Mouse (Mus musculus) spleen, adult 18-20 months (tissue): ENCODE data around the gene Nudt2.

Source experiments
- DNase-seq, 2 experiments: peaks; one replicate each; pipeline ENCODE4 v3.0.0; 2022; ENCODE audit warnings: mixed read lengths in 2 of 2

Nudt2 gene

DNA sequence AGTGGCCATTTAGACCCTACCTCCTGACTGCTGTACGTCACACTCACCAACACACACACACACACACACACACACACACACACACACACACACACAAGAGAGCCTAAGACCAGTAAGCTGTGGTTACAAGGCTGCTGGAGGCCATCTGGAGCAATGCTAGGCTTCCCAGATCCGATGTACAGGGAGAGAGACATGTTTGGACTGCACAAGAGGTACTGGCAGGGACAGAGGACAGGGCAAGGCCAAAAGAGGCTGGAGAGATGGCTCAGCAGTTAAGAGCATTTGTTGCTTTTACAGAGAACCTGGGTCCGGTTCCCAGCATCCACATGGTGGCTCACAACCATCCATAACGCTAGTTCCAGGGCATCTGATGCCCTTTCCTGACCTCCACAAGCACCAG is 30.1 kb downstream of the Nudt2 start:
- DNase-seq = no peak

DNA sequence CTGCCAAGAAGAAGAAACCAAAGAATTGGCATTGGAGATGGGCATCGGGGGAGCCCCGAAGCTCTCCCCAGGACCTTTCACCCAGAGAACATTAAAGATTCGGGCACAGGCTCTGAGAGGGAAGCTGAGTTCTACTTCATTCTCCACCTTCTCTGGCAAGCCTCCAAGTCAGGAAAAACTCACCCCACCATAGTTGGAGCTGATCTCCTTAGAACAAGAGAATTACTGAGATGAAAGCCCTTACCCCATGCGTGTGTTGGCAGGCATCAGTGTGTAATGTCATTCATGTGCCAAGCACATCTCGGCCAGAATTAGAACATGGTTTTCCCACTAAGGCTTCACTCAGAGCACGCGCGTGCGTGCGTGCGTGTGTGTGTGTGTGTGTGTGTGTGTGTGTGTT is 30.9 kb downstream of the Nudt2 start:
- DNase-seq = no peak

- no peak for DNase-seq
Observed at GRCm38 (mm10) chr4:41497046-41497445, 32.1 kb downstream of the Nudt2 start.

DNA sequence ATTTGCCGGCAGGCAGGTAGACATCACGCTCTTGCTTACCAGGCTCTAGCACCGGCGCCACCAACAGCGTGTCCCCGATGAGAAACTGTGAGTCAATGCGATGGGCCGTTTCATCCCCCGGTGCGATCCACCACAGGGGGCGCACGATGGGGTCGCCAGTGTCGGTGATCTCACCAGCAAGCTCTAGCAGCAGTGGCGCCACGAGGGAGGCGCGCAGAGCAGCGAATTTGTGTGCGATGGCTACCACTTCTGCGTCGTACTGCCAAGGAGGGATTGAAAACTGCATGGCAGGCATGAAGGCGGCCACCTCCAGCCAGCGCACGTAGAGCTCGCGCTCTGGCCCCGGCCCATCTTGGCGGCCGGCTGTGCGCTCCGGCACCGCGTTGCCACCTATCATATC is 32.6 kb downstream of the Nudt2 start:
- peak in 1 of 2 experiments; percentile 20 for DNase-seq

- DNase-seq = no peak
Observed at GRCm38 (mm10) chr4:41497995-41498845, 33.3 kb downstream of the Nudt2 start.

GRCm38 (mm10) chr4:41498921-41499391 is 34.0 kb downstream of the Nudt2 start:
- DNase-seq = no peak

DNA sequence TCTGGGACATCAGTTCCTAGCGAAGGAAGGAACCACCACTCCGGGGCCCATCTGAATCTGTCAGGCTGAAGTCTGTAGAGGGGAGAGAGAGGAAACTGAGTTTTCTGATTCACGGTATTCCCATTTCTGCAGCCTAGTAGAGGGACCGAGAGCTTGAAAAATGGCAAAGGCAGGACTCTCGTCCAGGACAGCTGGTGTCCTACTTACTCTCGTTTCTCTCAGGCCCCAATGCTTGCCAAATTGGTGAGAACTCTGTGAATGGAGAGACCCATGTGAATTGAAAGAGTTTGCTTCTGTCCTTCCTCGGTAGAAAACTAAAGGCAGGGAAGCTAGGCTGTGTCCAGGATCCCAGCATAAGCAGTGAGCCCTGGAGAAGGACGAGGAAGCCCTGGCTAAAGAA is 34.7 kb downstream of the Nudt2 start:
- DNase-seq = no peak

DNA sequence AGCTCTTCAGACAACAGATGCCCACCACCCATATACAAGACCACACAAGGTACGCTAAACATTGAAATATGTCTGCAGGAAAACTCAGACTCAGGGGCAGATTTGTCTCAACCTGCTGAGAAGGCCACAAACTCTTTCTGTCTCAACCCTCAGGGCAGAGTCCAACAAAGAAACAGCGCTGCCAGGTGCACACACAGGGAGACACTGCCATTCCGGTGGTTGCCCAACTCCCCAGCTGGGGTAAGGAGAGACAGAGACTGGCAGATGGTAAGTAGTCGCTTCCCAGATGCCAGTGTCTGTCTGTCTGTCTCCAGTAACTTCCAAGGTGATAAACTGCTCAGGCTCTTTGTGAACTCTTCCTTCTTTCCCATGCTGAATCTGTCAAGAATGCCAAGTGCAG is 35.8 kb downstream of the Nudt2 start:
- DNase-seq = no peak

DNA sequence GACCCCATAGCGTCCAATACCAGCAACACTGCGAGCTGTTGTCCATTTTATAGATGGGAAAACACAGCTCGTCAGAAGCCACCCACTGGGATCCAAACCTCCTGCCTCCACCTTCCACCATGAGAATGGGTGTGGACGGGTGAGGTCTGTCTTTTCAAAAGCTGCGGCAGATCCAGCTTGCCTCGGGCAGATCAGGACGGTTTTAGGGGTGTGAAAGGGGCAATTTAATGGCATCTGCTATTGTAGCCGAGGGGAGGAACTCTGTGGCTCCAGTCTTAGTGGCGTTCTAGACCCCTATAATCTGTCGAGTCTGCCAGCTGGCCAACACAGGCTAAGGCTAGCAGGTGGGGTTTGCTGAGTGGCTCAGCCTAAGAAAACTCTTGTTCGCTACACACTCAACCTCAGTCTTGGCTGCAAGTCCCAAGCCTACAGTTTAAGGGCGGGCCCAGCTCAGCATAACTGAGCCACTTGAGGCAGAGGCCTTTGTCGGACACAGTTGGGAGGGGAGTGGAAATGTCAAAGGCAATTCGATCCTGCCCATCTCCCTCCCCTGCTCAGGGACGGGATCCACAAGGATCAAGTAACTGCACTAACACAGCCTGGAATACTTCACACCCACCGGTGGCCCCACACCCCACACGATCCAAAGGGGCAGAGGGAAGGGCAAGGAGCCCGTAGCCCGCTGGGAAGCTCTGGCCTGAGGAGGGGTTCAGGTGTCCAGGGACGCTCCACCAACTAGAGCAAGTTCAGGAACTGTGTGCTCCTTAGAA is 37.4 kb downstream of the Nudt2 start:
- DNase-seq = no peak

- DNase-seq = peak; percentile 71
Observed at GRCm38 (mm10) chr4:41502986-41503412, 38.0 kb downstream of the Nudt2 start, which contains the start of gene AI464131. AI464131 (minus strand) TSS chr4:41503076.

- no peak for DNase-seq
Observed at GRCm38 (mm10) chr4:41504325-41504724, 39.4 kb downstream of the Nudt2 start.

DNA sequence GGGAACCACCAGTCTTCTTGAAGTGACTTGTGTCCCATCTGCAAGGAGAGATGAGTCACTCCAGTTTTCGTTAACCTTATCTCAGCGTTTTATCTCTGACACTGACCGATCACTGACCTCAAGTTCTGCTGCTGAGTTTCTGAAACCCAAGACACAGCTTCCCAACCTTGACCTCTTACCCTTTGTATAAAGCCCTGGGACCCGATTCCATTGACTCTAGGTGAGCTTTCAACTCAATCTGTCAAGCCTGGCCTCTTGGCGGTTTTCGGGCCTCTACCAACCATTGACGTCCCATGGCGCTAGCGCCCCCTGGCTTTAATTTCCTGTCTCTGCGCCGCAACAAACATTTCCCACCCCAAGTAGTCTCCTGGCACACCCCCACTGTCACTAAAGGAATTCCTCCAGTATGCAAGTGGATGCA is 40.2 kb downstream of the Nudt2 start:
- no peak for DNase-seq

- peak in 1 of 2 experiments; percentile 37 for DNase-seq
Observed at GRCm38 (mm10) chr4:41506156-41506555, 41.2 kb downstream of the Nudt2 start.

DNA sequence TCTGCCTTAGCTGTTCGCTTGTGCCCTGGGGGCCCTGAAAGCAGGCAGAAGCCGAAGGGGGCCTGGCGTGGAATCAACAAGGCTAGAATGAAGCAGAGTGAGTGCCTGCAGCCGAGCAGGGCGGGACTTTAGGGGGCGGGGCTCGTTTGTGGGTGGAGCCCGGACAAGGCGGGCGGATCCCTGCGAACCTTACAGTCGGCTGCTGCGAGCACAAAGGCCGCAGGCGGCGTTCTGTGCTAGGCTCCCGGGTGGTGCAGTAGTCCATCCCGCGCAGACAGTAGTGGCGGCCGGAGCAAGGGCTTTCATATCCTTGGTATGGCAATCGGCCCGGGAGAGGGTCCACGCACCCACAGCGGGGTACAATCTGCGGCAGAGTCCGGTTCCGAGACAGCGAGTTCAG is 42.0 kb downstream of the Nudt2 start:
- peak; percentile 36 to 71 for DNase-seq

GRCm38 (mm10) chr4:41507326-41507924 is 42.5 kb downstream of the Nudt2 start:
- no peak for DNase-seq

GRCm38 (mm10) chr4:41507998-41508397 is 43.0 kb downstream of the Nudt2 start:
- DNase-seq = no peak

DNA sequence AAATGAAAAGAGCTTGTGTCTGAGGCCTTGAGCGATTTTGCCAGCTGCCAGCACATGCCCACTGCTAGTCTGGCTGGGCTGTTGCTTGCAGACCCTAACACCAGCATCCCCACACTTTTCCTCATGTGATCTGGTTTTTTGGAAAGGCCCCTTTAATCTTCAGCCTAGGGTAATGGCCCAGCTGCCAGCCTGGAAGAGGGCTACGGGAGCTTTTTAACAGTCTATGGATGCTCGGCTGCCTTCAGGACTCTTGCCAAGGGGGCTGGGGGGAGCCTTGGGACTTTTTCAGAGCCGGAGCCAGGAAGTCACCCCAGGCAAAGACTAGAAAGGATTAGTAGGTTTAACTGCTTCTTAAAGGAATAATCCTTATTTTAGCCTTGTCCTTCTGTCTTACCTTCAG is 48.4 kb downstream of the Nudt2 start:
- no peak for DNase-seq

DNA sequence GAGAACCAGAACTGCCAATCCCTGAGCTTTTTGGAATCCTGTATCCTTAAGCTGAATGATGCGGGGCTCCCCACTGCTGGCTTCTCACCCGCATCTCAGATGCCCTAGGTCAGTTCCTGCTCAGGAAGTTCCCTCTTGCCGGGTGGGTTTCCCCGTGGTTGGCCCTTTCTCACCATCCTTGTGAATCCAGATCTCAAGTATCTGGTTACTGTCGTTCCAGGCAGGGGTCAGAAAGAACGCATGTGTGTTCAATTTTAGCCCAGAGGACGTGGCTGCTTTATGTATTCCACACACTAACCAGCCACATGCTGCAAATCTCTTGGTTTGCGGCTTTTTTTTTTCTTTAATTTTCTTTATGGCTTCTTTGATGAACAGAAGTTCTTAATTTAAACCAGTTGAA is 48.8 kb downstream of the Nudt2 start:
- no peak for DNase-seq

DNA sequence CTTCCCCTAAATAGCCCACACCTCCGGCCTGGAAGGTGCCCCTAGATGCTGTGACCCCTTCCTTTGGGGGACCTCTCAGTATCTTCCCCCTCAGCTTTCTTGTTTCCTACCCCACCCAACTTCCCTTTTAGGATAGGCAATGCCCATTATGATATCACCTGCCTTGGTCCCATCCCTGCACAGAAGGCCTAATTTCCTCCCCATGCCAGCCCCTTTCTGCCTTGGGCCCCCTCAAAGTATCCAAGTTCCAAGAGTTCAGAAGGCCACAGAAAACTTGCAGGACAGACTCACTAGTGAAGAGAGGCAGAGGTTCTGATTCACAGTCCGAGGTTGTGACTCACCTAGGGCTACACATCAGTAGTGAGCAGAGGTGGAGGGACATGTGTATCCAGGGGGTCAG is 52.3 kb downstream of the Nudt2 start, which contains the start of gene 1110017D15Rik:
Gene 1110017D15Rik, minus strand, starts transcription at position 101 of the 400 bp plus-strand sequence.
- no peak for DNase-seq

DNA sequence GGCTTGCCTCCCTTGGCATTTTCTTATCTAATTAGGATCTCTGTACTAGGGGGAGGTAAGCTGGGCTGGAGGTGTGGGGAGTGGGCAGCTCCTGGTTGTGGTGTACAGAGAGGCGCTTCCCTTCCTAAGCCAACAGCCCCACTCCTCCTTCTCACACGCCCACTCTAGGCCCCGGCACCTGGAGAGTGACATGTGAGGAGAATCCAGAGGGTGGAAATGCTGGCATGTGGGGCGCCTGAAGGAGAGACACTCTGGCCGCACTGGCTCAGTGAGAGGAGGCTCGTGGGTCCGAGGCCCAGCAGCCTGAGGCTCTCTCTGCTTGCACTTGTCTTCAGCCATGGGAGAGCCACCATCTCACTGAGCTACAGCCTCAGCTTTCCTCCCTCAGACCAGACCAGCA is 53.4 kb downstream of the Nudt2 start:
- no peak for DNase-seq

DNA sequence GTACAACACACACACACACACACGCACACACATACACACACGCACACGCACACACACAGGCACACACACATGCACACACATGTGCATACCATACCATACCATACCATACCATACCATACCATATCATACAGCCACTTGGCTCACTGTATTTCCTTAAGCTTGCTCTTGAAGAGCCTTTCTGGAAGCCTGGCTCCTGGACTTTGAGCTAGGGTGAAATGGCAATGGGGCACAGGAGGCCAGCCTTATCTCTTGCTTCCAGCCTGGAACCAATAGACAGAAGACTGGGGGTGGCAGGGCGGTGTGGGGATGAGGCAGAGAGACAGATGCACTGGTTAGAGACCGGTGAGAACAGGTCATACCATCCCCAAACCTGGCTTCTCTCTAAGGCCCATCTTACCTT is 54.2 kb downstream of the Nudt2 start:
- no peak for DNase-seq

DNA sequence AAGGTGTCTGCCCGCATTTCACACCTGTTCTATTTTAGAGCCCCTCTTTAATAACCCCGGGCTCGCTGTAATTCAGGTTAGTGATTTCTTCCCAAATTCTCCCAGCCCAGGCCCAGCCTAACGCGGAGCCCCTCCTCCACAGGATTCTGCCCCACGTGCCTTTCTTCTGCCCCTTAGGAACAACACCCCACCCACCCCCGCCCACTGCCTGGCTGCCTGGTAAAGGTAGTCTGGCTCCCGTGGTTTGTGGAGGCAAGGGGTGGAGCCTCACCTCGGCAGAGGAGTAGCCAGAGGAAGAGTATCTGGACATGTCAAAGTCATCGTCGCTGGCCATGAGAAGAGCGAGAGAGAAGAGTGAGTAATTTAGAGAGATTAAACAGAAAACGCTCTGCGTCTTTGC is 55.7 kb downstream of the Nudt2 start:
- DNase-seq = no peak

- no peak for DNase-seq
Observed at GRCm38 (mm10) chr4:41522136-41522535, 57.2 kb downstream of the Nudt2 start.
